Mouse (Mus musculus) hindbrain, embryonic 13.5 days (tissue): Measurements from ENCODE around the gene Gab2. TPM values are rescaled to one million over a fixed set of nuclear protein-coding genes. Genes with fewer than 3 reads are reported as not detected.

Experiments
- ATAC-seq: fragments of 200-750 bp; cut with Nextera tagmentation; 2 replicates; pipeline ENCODE4 v1.8.0; 2017; ENCODE audit warnings: moderate TSS enrichment; ENCODE audit not compliant: low FRiP score
- H3K27ac ChIP-seq: fragments of 300-500 bp; sonication (generic); 2 replicates; pipeline ENCODE4 v1.5.1; 2015; ENCODE audit warnings: inconsistent platforms, mild to moderate bottlenecking, moderate library complexity
- H3K27me3 ChIP-seq: fragments of 300-500 bp; sonication (generic); 2 replicates; pipeline ENCODE4 v1.6.1; 2015; ENCODE audit warnings: mild to moderate bottlenecking, inconsistent platforms
- H3K36me3 ChIP-seq: fragments of 300-500 bp; sonication (generic); 2 replicates; pipeline ENCODE4 v1.6.1; 2015; ENCODE audit warnings: mild to moderate bottlenecking, inconsistent platforms
- H3K4me1 ChIP-seq: fragments of 300-500 bp; sonication (generic); replicated peaks from 2 replicates; pipeline ENCODE4 v1.6.1; 2015; ENCODE audit warnings: inconsistent platforms
- H3K4me2 ChIP-seq: fragments of 300-500 bp; sonication (generic); 2 replicates; pipeline ENCODE4 v1.6.1; 2015; ENCODE audit warnings: inconsistent platforms, mild to moderate bottlenecking, moderate library complexity
- H3K4me3 ChIP-seq: fragments of 300-500 bp; sonication (generic); 2 replicates; pipeline ENCODE4 v1.5.1; 2015; ENCODE audit warnings: mild to moderate bottlenecking, inconsistent platforms
- H3K9ac ChIP-seq: fragments of 300-500 bp; sonication (generic); 2 replicates; pipeline ENCODE4 v1.6.1; 2015; ENCODE audit warnings: mild to moderate bottlenecking, inconsistent platforms
- H3K9me3 ChIP-seq: fragments of 300-500 bp; sonication (generic); 2 replicates; pipeline ENCODE4 v1.6.1; 2016; ENCODE audit warnings: inconsistent platforms
- WGBS: fragments of 180-500 bp; shearing (Covaris S2); methylation state at CpG from one replicate; pipeline ENCODE4 v1.1.7; 2015; 5-methylcytosine and 5-hydroxymethylcytosine counted together
- polyA plus RNA-seq: library from polyadenylated mRNA; unstranded; fragments of >200 nt; fragmentation: Nextera tagmentation; extraction: Ambion mirVana; gene quantifications from 2 replicates; pipeline ENCODE4 v1.2.1, GENCODE M21; 2015

Gene Gab2
- polyA plus RNA-seq, 1 experiment from 2014 or later: 15.9 TPM

DNA sequence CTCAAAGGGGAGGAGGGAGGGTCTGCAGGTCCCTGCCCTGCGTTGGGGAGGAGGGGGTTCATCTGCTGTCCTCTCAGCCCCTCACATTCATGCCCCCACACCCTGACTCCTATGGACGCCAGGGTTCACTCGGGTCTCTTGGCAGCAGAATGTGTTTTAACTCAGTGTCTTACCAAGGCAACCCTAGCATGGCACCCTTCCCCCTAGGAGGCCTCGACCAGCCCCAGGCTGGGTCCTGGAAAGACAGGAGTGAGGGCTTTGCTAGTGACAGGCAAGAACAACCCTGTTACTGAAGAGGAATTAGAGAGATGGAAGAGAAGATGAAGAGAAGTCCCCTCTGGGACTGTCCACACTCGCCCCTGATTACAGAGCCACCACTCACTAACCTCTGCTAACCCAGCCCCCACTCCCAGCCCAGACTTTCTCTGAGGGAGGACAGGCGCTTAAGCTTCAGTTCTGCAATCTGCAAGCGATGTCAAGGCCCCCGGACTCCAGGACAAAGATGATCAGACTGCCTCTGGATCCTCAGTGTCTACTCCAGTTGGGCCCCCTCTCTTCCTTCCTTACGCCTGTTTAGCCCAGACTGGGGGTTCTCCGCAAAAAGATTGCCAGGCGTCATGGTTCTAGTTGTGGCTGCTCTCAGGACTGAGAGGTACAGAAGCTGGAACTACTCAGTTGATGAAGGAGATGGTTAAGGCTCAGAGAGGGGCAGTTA, 249.7 kb downstream of the Gab2 start:
- 72% methylated on average over 11 of the region's 11 CpGs for WGBS
- H3K4me3 ChIP-seq: peak overlapping the region; percentile 69
- no peak for ATAC-seq

DNA sequence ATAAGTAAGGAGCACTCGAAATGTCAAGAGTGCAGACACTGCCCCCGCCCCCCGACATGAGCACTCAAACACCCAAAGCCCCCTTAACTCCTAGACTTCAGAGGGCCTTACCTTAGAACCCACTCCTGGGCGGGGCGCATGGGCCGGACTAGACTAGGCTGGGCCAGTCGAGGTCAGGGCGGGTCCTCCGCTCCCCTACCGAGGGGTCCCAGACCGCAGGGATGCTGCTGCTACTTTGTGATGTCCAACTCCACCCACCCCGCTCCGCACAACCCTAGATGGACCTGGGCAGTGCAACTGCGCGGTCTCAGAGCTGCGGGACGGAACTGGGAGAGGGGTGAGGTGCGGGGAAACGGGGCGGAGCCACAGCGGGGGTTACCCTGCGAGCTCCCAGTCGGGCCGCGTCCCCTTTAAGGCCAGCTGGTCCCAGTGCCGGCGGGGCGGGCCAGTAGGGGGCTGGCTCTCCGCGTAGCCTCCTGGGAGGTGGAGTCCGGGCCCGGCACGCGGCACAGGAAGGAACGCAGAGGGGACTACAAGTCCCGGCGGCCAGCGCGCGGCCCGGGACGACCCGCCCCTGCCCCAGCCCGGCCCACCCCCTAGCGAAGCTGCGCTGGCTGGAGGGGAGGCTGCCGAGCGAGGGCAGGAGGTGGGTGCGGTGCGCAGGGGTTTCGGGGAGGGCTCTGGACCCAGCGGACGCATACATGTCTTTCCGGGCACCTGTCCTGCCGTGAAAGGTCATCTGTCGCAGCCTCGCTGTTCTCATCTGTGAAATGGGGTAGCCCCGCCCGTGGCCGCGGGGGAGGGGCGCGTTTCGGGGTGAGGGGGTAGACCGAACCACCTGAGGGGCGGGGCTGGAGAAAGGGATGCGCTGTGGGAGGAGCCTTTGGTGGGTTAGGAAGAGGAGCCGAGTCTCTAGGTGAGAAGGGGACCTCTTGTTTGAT, 250.6 kb downstream of the Gab2 start, which contains the start of the genes Usp35 and Kctd21:
Usp35 (minus strand) TSS at position 295 of the 941 bp plus-strand sequence.
Kctd21 (plus strand) TSS at position 602 of the 941 bp plus-strand sequence.
- Histone ChIP-seq H3K4me2 (peak within 1 kb of the TSS; percentile 78), H3K27ac (peak within 1 kb of the TSS; percentile 52; the same call in 1 of the 2 replicates), H3K4me1 (peaks cover 39% of the 10 kb centered on the region), H3K36me3 (no peaks in the 10 kb centered on the region), H3K9me3 (no peaks in the 10 kb centered on the region), H3K4me3 (peak within 1 kb of the TSS; percentile 69), H3K27me3 (peaks cover 8% of the 10 kb centered on the region), H3K9ac (peak within 1 kb of the TSS; percentile 81)
- WGBS: under 1% methylated on average over 68 of the region's 68 CpGs
- ATAC-seq: peak; percentile 98

More for the DNA sequence above, 249.7 kb downstream of the Gab2 start:
- Histone ChIP-seq H3K9ac (peak overlapping the region; percentile 81), H3K27ac (no peak overlapping the region), H3K4me1 (peaks cover 39% of the 10 kb centered on the region), H3K9me3 (no peaks in the 10 kb centered on the region), H3K27me3 (peaks cover 17% of the 10 kb centered on the region), H3K4me2 (peak overlapping the region; percentile 78), H3K36me3 (no peaks in the 10 kb centered on the region)

DNA sequence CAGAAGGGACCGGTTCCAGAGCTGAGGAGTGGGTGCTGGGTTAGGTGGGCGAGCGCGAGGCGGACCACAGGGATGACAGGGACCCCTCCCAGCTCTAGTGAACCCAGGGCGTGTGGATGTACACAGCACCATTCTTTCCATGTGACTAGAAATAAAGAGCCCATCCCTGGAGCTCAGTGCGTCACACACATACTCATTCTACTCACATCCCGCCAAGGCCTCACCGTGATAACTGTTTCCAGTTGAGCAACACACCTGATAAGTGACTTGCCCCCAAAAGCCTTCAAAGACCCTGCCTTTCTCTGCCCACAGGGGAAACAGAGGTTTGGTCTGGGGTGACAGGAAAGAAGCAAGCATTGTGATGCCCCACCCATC, 251.3 kb downstream of the Gab2 start:
- H3K9me3 ChIP-seq: no peaks in the 10 kb centered on the region
- H3K27me3 ChIP-seq: peaks cover 1% of the 10 kb centered on the region; the same call in 1 of the 2 replicates
- peak overlapping the region; percentile 69 for H3K4me3 ChIP-seq
- H3K27ac ChIP-seq: peak overlapping the region; percentile 52; the same call in 1 of the 2 replicates
- H3K9ac ChIP-seq: peak overlapping the region; percentile 77
- peak overlapping the region; percentile 60 for H3K4me2 ChIP-seq
- H3K4me1 ChIP-seq: peaks cover 39% of the 10 kb centered on the region
- no peak for ATAC-seq
- H3K36me3 ChIP-seq: no peaks in the 10 kb centered on the region
- WGBS: 2% methylated on average over 9 of the region's 9 CpGs

DNA sequence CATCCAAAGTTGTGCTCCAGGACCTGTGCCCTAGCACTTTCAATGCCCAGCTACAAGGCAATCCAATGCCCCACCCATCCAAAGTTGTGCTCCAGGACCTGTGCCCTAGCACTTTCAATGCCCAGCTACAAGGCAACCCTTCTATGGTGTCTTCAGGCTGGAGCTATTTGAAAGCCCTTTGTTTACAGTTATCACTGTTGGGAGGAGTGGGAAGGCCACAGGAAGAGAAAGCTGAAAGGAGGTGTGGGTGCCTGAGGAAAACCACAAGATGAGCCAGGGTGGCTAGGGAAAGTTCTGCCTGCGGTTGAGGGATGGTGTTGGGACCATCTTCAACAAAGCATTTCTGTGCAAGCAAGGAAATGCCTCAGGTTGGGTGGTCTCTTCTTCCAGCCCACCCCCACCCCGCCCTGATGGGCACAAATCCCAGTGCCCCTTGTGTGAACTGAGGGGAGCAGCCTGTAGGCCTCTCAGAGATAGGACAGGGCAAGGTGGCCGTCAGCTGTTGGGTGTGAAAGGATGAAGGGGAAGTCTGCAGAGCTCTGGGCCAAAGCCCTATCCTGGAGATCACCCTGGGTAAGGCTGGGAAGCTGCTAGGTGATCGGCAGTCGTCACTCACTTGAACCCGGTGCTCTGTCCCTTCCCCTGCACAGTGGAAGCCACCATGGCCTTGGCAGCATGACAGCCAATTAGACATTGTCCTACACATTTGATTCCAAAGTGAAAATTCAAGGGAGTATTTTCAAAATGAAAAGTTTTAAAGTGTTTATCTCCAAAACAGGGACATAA, 251.9 kb downstream of the Gab2 start:
- peak overlapping the region; percentile 69 for H3K4me3 ChIP-seq
- no peak for ATAC-seq
- H3K4me2 ChIP-seq: peak overlapping the region; percentile 60
- H3K9me3 ChIP-seq: no peaks in the 10 kb centered on the region
- peaks cover 39% of the 10 kb centered on the region for H3K4me1 ChIP-seq
- no peaks in the 10 kb centered on the region for H3K36me3 ChIP-seq
- WGBS: 87% methylated on average over 6 of the region's 6 CpGs
- peak overlapping the region; percentile 77 for H3K9ac ChIP-seq
- H3K27ac ChIP-seq: no peak overlapping the region; the same call in 1 of the 2 replicates
- H3K27me3 ChIP-seq: no peaks in the 10 kb centered on the region

DNA sequence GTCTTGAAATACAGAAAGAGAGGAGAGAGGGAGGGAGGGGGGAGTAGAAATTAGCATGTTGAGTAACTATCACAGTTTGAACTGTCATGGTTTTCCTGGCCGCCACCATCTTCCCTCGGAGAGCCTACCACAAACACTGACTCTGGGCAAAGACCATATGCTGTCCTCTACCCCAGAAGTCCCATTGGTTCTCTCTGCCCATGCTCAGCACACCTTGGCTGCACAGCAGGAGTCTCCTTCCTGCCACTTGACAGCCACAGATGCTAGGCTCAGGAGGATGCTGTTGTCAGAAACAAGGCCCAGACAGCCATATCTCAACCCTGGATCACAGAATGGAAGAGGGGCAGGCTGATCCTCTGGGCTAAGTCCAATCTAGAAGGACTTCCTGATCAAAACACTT, 253.0 kb downstream of the Gab2 start:
- no peak for ATAC-seq
- H3K9me3 ChIP-seq: no peaks in the 10 kb centered on the region
- no peaks in the 10 kb centered on the region for H3K27me3 ChIP-seq
- H3K27ac ChIP-seq: no peak overlapping the region
- 89% methylated on average over 2 of the region's 2 CpGs for WGBS
- H3K9ac ChIP-seq: no peak overlapping the region
- no peak overlapping the region for H3K4me3 ChIP-seq
- H3K36me3 ChIP-seq: no peaks in the 10 kb centered on the region
- H3K4me1 ChIP-seq: peaks cover 31% of the 10 kb centered on the region
- no peak overlapping the region for H3K4me2 ChIP-seq

DNA sequence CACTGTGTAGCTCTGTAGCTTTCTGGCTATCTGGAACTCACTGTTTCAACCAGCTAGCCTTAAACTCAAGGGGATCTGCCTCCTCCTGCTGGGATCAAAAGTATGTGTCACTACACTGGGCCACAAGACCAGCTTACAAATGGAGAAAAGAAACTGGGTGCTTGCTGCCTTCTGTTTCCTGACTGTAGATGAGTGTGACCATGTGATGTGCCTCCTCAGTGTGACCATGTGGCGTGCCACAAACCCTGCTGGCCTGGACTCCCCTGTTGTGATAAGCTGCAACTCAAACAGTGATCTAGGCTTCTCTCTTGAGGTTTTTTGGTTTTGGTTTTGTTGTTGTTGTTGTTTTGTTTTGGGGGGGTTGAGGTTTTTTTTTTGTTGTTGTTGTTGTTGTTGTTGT, 255.3 kb downstream of the Gab2 start:
- Histone ChIP-seq H3K4me1 (peaks cover 13% of the 10 kb centered on the region), H3K36me3 (peaks cover 6% of the 10 kb centered on the region; the same call in 1 of the 2 replicates), H3K9me3 (no peaks in the 10 kb centered on the region), H3K4me3 (no peak overlapping the region), H3K9ac (no peak overlapping the region), H3K4me2 (no peak overlapping the region), H3K27me3 (no peaks in the 10 kb centered on the region), H3K27ac (no peak overlapping the region)
- WGBS: 83% methylated on average over 1 of the region's 1 CpGs
- ATAC-seq: no peak

DNA sequence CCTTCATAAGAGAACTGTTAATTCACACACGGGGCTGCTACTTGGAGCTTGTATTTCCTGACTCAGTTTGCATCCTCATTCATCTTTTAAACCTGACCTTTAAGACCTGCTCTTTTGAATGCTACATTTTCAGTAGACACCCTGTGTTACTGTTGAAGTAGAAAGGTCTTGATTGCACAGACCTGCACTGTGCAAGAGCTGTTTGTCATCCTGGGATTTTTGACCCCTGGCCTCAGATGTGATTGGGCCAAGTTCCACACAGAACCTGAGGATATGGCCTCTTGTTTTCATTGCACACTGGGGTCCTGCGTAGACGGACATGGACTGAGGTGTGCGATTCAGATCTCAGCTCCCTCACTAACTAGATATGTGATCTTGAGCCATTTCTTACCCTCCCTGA, 257.2 kb downstream of the Gab2 start:
- 83% methylated on average over 4 of the region's 4 CpGs for whole genome bisulfite sequencing
- no peaks in the 10 kb centered on the region for H3K27me3 ChIP-seq
- ATAC-seq: no peak

DNA sequence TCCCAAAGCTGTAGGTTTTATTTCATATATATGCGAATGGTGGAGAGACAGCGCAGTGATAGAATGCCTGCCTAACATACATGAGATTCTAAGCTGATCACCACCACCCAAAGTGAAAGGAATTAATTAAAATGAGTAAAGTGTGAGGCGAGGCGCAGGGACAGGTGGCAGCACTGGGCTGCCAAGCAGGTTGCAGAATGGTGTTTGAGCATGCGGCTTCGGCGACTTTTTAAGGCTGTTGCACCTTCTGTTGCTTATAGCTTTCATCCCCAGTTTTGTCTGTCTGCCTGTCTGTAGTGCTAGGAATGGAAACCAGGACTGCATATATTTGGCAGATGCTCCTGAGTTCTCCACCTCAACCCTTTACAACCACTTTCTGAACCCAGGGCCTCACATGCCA, 258.2 kb downstream of the Gab2 start:
- H3K4me1 ChIP-seq: no peaks in the 10 kb centered on the region
- WGBS: 83% methylated on average over 7 of the region's 7 CpGs

More for the DNA sequence above, 257.2 kb downstream of the Gab2 start:
- H3K9me3 ChIP-seq: no peaks in the 10 kb centered on the region
- no peak overlapping the region for H3K27ac ChIP-seq
- H3K4me3 ChIP-seq: no peak overlapping the region
- peaks cover 6% of the 10 kb centered on the region; the same call in 1 of the 2 replicates for H3K36me3 ChIP-seq
- no peak overlapping the region for H3K9ac ChIP-seq
- no peak overlapping the region for H3K4me2 ChIP-seq
- H3K4me1 ChIP-seq: no peaks in the 10 kb centered on the region

DNA sequence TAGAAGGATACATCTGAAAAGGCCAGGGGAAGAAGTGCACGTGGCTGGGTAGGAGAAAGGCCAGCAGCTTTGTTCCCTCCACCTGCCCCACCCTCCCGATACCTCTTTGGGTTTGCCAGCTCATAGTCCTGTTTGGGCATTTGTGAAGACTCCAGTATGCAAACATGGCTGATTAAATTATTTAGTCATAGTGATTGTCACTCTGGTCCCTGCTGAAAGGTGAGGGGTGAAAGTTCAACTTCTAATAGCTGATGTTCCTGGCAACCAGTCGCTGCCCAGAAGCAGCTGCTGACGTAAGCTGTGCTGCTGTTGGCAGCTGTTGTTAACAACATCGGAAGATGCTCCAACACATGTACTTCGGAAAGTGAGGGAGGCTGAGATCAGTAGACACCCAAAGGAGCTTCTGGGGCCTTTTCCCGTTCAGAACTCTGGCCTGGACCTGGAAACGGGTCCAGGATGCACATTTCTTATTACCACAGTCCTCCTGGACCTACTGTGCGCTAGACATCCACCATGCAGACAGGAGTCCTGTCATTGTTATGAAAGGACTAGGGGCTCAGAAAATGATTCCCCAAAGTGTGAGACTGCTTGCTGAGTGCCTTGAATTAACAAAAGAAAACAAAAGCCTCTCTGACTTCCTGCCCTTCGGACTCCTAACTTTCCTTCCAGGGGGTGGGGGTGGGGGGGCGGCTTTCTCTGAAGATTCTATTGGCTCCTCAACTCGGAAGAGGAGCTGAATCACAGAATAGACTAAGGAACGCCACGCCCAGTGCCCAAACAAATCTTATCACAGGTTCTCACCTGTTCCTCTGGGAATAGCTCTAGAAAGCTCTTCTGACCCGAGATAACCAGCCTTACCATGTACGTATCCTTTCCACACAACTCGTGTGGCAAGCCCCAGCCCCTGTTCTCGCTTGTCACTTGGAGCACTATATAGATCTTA, 259.8 kb downstream of the Gab2 start:
- ATAC-seq: no peak
- H3K9ac ChIP-seq: no peak overlapping the region
- no peaks in the 10 kb centered on the region for H3K9me3 ChIP-seq
- 63% methylated on average over 18 of the region's 18 CpGs for WGBS
- H3K36me3 ChIP-seq: peaks cover 6% of the 10 kb centered on the region; the same call in 1 of the 2 replicates
- H3K4me1 ChIP-seq: peaks cover 14% of the 10 kb centered on the region
- H3K27me3 ChIP-seq: no peaks in the 10 kb centered on the region
- no peak overlapping the region for H3K4me3 ChIP-seq
- H3K4me2 ChIP-seq: no peak overlapping the region
- H3K27ac ChIP-seq: no peak overlapping the region

More for the DNA sequence above, 258.2 kb downstream of the Gab2 start:
- Histone ChIP-seq H3K4me2 (no peak overlapping the region), H3K36me3 (peaks cover 6% of the 10 kb centered on the region; the same call in 1 of the 2 replicates), H3K4me3 (no peak overlapping the region), H3K9ac (no peak overlapping the region), H3K9me3 (no peaks in the 10 kb centered on the region), H3K27ac (no peak overlapping the region), H3K27me3 (no peaks in the 10 kb centered on the region)
- ATAC-seq: no peak

DNA sequence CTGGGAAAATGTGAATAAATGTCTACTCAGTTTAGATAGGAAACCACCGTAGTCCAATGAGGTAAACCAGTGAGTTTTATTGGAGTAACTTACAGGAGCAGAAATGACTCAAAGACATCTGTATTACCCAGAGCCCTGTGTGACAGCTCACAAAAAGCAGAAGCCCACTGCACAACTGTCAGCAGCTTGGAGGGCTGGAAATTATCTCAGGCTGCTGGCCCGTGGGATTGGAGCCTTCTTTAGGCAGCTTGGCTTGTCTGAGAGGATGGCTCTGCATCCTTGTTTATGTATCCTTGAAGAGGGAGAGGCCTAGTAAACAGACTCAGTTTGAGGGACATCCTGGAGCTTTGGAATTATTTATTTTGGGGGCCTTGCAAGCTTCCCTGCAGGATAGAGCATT, 261.6 kb downstream of the Gab2 start:
- H3K4me2 ChIP-seq: no peak overlapping the region
- no peak overlapping the region for H3K27ac ChIP-seq
- H3K9me3 ChIP-seq: no peaks in the 10 kb centered on the region
- no peak overlapping the region for H3K9ac ChIP-seq
- no peak for ATAC-seq
- H3K4me3 ChIP-seq: no peak overlapping the region
- peaks cover 13% of the 10 kb centered on the region for H3K36me3 ChIP-seq
- H3K27me3 ChIP-seq: no peaks in the 10 kb centered on the region
- WGBS: 90% methylated on average over 2 of the region's 2 CpGs
- peaks cover 14% of the 10 kb centered on the region for H3K4me1 ChIP-seq

DNA sequence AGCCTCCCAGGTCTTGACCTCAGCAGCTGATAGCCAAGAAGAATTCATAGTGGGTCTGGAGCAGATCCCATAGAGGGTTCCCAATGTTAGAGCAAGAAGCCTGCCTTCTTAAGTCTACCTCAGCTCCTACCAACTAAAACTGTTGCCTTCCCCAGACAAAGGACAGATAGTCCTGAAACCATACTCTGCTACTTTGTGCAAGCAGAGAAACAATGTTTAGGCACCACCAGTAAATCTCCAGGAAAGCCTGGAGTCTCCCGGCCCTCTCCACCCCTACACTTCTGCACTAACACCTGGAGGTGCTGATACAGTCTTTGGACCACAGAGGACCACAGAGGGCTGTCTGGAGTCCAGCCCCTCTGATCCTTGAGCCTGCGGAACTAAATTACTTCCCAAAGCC, 263.3 kb downstream of the Gab2 start:
- 91% methylated on average over 2 of the region's 2 CpGs for WGBS
- Histone ChIP-seq H3K36me3 (peaks cover 24% of the 10 kb centered on the region), H3K9me3 (no peaks in the 10 kb centered on the region), H3K4me1 (peaks cover 14% of the 10 kb centered on the region), H3K4me3 (no peak overlapping the region), H3K4me2 (no peak overlapping the region), H3K27me3 (no peaks in the 10 kb centered on the region), H3K9ac (no peak overlapping the region), H3K27ac (peak overlapping the region; percentile 5; the same call in 1 of the 2 replicates)
- no peak for ATAC-seq
